Mouse (Mus musculus): ENCODE data around the gene Tjp3. TPM values are rescaled to one million over a fixed set of nuclear protein-coding genes. Genes with fewer than 3 reads are reported as not detected.

The Tjp3 gene
- polyA plus RNA-seq (2012; ENCODE audit: insufficient read depth, insufficient read length, missing spikeins), result 1.6 TPM in 1 of 2 replicates, not detected in the other

GRCm38 (mm10) chr10:81291511-81292104 is at the start of gene Tjp3:
TSS of gene Tjp3 (minus strand) at chr10:81291581.
- Histone ChIP-seq H3K27ac (replicated peaks; ENCODE audit: low read depth, low read length) (no peak within 1 kb of the TSS), H3K4me3 (ENCODE audit: insufficient read depth, low read depth, low read length) (no peak within 1 kb of the TSS), H3K4me1 (ENCODE audit: control insufficient read depth, insufficient read depth, insufficient read length, low read length) (peaks cover 11% of the 10 kb centered on the region)

- no peak overlapping the region for H3K4me3 ChIP-seq (ENCODE audit: insufficient read depth, low read depth, low read length)
- no peaks in the 10 kb centered on the region for H3K4me1 ChIP-seq (ENCODE audit: control insufficient read depth, insufficient read depth, insufficient read length, low read length)
- no peak overlapping the region for H3K27ac ChIP-seq (replicated peaks; ENCODE audit: low read depth, low read length)
Observed at GRCm38 (mm10) chr10:81340551-81341332, 49.4 kb upstream of the Tjp3 start.

GRCm38 (mm10) chr10:81336558-81336957 is 45.2 kb upstream of the Tjp3 start:
- Histone ChIP-seq H3K27ac (replicated peaks; ENCODE audit: low read depth, low read length) (no peak overlapping the region), H3K4me3 (ENCODE audit: insufficient read depth, low read depth, low read length) (no peak overlapping the region), H3K4me1 (ENCODE audit: control insufficient read depth, insufficient read depth, insufficient read length, low read length) (no peaks in the 10 kb centered on the region)

- H3K4me1 ChIP-seq (ENCODE audit: control insufficient read depth, insufficient read depth, insufficient read length, low read length), result no peaks in the 10 kb centered on the region
- H3K27ac ChIP-seq (replicated peaks; ENCODE audit: low read depth, low read length), result no peak overlapping the region
Observed at GRCm38 (mm10) chr10:81335393-81336340, 44.3 kb upstream of the Tjp3 start.

GRCm38 (mm10) chr10:81334324-81334723 is 42.9 kb upstream of the Tjp3 start:
- Histone ChIP-seq H3K4me1 (ENCODE audit: control insufficient read depth, insufficient read depth, insufficient read length, low read length) (peaks cover 11% of the 10 kb centered on the region), H3K27ac (replicated peaks; ENCODE audit: low read depth, low read length) (no peak overlapping the region), H3K4me3 (ENCODE audit: insufficient read depth, low read depth, low read length) (no peak overlapping the region)

More at GRCm38 (mm10) chr10:81335393-81336340, 44.3 kb upstream of the Tjp3 start:
- H3K4me3 ChIP-seq (ENCODE audit: insufficient read depth, low read depth, low read length), result no peak overlapping the region

GRCm38 (mm10) chr10:81332277-81332676 is 40.9 kb upstream of the Tjp3 start:
- no peak overlapping the region for H3K27ac ChIP-seq (replicated peaks; ENCODE audit: low read depth, low read length)
- peaks cover 26% of the 10 kb centered on the region for H3K4me1 ChIP-seq (ENCODE audit: control insufficient read depth, insufficient read depth, insufficient read length, low read length)
- no peak overlapping the region for H3K4me3 ChIP-seq (ENCODE audit: insufficient read depth, low read depth, low read length)

GRCm38 (mm10) chr10:81330007-81330406 is 38.6 kb upstream of the Tjp3 start:
- Histone ChIP-seq H3K4me1 (ENCODE audit: control insufficient read depth, insufficient read depth, insufficient read length, low read length) (peaks cover 30% of the 10 kb centered on the region), H3K27ac (replicated peaks; ENCODE audit: low read depth, low read length) (peak overlapping the region; percentile 29; the same call in 1 of the 2 replicates), H3K4me3 (ENCODE audit: insufficient read depth, low read depth, low read length) (no peak overlapping the region)

- Histone ChIP-seq H3K27ac (replicated peaks; ENCODE audit: low read depth, low read length) (peak overlapping the region; percentile 64), H3K4me3 (ENCODE audit: insufficient read depth, low read depth, low read length) (no peak overlapping the region), H3K4me1 (ENCODE audit: control insufficient read depth, insufficient read depth, insufficient read length, low read length) (peaks cover 30% of the 10 kb centered on the region)
Observed at GRCm38 (mm10) chr10:81329194-81329975, 38.0 kb upstream of the Tjp3 start.

GRCm38 (mm10) chr10:81328386-81328785 is 37.0 kb upstream of the Tjp3 start, which contains the start of gene Tbxa2r:
TSS of gene Tbxa2r (plus strand) at chr10:81328731.
- Histone ChIP-seq H3K27ac (replicated peaks; ENCODE audit: low read depth, low read length) (peak within 1 kb of the TSS; percentile 64), H3K4me1 (ENCODE audit: control insufficient read depth, insufficient read depth, insufficient read length, low read length) (peaks cover 30% of the 10 kb centered on the region), H3K4me3 (ENCODE audit: insufficient read depth, low read depth, low read length) (no peak within 1 kb of the TSS)

GRCm38 (mm10) chr10:81327959-81328358 is 36.6 kb upstream of the Tjp3 start:
- Histone ChIP-seq H3K27ac (replicated peaks; ENCODE audit: low read depth, low read length) (peak overlapping the region; percentile 64), H3K4me1 (ENCODE audit: control insufficient read depth, insufficient read depth, insufficient read length, low read length) (peaks cover 30% of the 10 kb centered on the region), H3K4me3 (ENCODE audit: insufficient read depth, low read depth, low read length) (no peak overlapping the region)

GRCm38 (mm10) chr10:81326858-81327257 is 35.5 kb upstream of the Tjp3 start:
- Histone ChIP-seq H3K4me3 (ENCODE audit: insufficient read depth, low read depth, low read length) (peak overlapping the region; percentile 20; the same call in 1 of the 2 replicates), H3K4me1 (ENCODE audit: control insufficient read depth, insufficient read depth, insufficient read length, low read length) (peaks cover 32% of the 10 kb centered on the region), H3K27ac (replicated peaks; ENCODE audit: low read depth, low read length) (peak overlapping the region; percentile 96)

- H3K4me1 ChIP-seq (ENCODE audit: control insufficient read depth, insufficient read depth, insufficient read length, low read length), result peaks cover 32% of the 10 kb centered on the region
- H3K4me3 ChIP-seq (ENCODE audit: insufficient read depth, low read depth, low read length), result no peak overlapping the region
- peak overlapping the region; percentile 96 for H3K27ac ChIP-seq (replicated peaks; ENCODE audit: low read depth, low read length)
Observed at GRCm38 (mm10) chr10:81325781-81326180, 34.4 kb upstream of the Tjp3 start.

GRCm38 (mm10) chr10:81325176-81325575 is 33.8 kb upstream of the Tjp3 start:
- no peak overlapping the region for H3K27ac ChIP-seq (replicated peaks; ENCODE audit: low read depth, low read length)
- H3K4me1 ChIP-seq (ENCODE audit: control insufficient read depth, insufficient read depth, insufficient read length, low read length), result peaks cover 29% of the 10 kb centered on the region
- H3K4me3 ChIP-seq (ENCODE audit: insufficient read depth, low read depth, low read length), result no peak overlapping the region

GRCm38 (mm10) chr10:81323791-81324530 is 32.6 kb upstream of the Tjp3 start:
- peaks cover 25% of the 10 kb centered on the region for H3K4me1 ChIP-seq (ENCODE audit: control insufficient read depth, insufficient read depth, insufficient read length, low read length)
- H3K27ac ChIP-seq (replicated peaks; ENCODE audit: low read depth, low read length), result no peak overlapping the region
- no peak overlapping the region for H3K4me3 ChIP-seq (ENCODE audit: insufficient read depth, low read depth, low read length)

Measured in brown adipose tissue, adult 24 weeks (tissue).